Mouse (Mus musculus) stomach, postnatal 0 days (tissue): ENCODE measurements at regions not wholly inside any gene's neighbourhood (a gene's known extent, or its start where the extent isn't known, plus 50 kb on each side); places are given as distances from the start of the nearest gene placed in this dataset.

ENCODE experiments used
- CTCF ChIP-seq: IDR thresholded peaks from 2 replicates; pipeline ENCODE4 v1.5.1; 2016; ENCODE audit warnings: antibody characterized with exemption, low read depth, mild to moderate bottlenecking, moderate library complexity
- EP300 ChIP-seq: optimal IDR thresholded peaks from 2 replicates; pipeline ENCODE3; 2016; ENCODE audit warnings: antibody characterized with exemption

- TF ChIP-seq CTCF (no peak), EP300 (no peak)
These were observed 80.7 kb upstream of the Otogl start for GRCm38 (mm10) chr10:107992621-107993020.
